Mouse (Mus musculus) monocyte, adult 5-6 weeks (primary cell): ENCODE measurements around the gene Gm7356. TPM values are rescaled to one million over a fixed set of nuclear protein-coding genes. Genes with fewer than 3 reads are reported as not detected.
"Not testable (repeated sequence)": the region's sequence is repeated elsewhere in the genome, so short reads cannot be mapped to it uniquely, and the experiment has no call there.

ENCODE experiments used
- ATAC-seq: fragments of 153-309, 156-312 bp; replicated peaks from 2 replicates; pipeline ENCODE4 v1.8.0; 2017; ENCODE audit warnings: mild to moderate bottlenecking; ENCODE audit not compliant: low TSS enrichment, insufficient number of reproducible peaks, severe bottlenecking, poor library complexity, low FRiP score
- total RNA-seq: library from RNA; stranded (forward); fragments of 200-1000, 200-491, 200-594 nt; gene quantifications from 3 replicates; pipeline ENCODE4 v1.2.3, GENCODE M21; 2017

Gene Gm7356
- not detected in 3 replicates for total RNA-seq

DNA sequence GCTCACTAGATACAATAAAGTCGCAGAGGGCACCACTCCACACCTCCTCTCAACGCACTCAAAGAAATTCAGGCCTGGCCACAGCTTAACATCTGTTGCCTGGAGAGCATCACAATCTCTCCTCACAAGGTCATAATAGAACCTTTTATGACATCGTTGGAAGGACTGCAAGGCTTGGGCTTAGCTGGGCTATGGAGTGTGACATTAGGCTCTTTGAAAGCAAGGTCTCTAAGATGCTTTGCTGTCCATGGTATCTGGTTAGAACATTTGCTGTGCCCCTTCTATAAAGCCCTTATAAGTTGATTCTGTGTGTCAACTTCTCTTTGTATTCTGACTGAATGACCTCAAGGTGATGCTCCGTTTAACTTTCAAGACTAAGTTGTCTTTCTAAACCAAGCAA, at the start of gene Gm7356:
Gene Gm7356, minus strand, starts transcription at position 101 of the 400 bp plus-strand sequence.
- ATAC-seq: not testable (repeated sequence)

DNA sequence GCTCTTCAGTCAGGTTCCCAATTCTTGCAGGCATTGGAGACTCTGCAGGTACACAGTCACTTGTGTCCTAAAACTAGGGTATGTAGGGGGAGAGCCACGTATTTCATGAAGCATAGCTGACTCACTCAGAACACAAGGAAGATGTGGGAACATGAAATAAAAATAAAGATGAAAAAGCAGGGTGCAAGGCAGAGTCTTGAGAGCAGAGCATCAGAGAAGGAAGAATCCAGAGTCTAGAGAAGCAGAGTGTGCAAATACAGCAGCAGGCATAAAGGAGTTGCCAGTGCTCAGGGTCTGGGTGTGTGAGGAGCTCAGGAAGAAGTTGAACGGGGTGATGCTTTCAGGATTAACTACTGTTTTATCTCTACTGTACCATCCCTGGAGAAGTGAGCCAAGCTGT, 38.4 kb upstream of the Gm7356 start:
- not testable (repeated sequence) for ATAC-seq

DNA sequence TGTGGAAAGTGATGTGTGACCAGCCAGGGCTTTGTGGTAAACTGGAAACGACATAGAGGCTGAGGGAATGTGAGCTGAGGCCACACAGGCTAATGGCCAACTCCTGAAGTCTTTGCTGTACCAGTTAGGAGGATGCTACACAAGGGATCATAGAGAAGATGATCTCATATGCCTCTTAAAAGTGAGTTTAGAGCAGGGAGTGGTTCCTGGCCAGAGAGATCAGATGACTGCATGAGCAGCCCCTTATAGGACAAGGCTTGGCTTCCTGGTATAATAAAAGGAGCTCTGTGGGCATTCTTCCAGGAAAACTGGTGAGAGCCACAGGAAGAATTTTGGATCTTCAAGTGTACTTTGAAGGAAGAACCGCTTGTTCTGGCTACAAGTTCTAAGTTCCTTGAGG, 33.5 kb upstream of the Gm7356 start:
- not testable (repeated sequence) for ATAC-seq

DNA sequence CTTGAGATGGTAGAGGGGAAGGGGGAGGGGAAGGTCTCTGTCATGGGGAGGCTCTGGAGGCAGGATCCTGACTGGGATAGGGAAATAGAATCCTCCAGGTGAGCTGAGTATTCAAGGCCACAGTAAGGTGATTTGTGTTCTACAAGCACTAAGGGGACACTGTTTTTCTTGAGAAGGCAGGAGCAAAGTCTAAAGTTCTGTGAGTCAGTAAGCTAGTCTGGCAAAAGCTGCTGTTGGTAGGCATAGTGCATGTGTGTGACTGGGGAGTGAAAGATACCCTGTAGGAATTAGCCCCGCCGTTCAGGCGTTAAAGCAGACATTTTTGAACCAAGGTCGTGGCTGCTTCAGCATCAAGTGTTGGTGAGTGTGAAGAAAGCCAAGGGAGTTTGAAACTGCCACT, 32.6 kb upstream of the Gm7356 start:
- ATAC-seq: not testable (repeated sequence)

DNA sequence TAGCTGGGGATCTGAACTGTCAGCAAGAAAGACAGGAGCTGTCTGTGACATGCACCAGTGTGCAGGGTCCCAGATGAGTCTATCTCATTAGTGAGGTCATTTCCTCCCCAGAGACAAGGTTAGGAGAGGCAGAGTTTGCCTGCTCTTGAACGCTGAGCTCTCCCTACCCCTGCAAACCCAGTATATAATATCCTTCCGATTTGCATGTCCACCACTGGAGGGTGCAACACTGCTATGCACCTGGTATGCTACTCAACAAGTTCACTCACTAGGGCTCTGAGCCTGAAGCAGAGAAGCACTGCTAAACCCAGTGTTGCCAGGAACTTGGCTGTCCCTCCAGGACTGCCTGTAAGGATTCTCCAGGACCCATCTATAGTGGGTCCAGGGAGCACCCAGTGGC, 10.1 kb downstream of the Gm7356 start:
- ATAC-seq: not testable (repeated sequence)

DNA sequence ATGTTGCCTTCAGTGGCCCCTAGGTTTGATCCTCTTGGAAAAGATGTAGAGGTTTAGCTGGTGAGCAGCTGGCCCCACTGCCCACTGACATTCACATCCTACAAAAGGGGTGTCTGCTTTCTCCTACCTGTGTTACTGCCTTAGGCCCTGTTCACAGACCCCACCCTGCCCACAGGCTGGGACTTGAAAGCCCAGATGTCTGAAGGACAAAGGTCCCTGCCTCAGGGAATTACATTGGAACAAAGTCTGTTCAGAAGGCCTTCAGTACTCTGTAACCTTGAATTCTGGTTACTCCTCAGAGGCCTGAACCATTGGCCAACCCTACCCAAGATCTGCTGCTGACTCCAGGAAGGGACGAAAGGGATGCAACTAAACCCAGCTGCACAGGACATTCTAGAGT, 15.8 kb downstream of the Gm7356 start:
- ATAC-seq: no peak

DNA sequence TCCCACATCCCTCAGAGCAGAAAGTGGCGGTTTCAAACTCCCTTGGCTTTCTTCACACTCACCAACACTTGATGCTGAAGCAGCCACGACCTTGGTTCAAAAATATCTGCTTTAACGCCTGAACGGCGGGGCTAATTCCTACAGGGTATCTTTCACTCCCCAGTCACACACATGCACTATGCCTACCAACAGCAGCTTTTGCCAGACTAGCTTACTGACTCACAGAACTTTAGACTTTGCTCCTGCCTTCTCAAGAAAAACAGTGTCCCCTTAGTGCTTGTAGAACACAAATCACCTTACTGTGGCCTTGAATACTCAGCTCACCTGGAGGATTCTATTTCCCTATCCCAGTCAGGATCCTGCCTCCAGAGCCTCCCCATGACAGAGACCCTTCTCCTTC, 32.7 kb downstream of the Gm7356 start:
- ATAC-seq: not testable (repeated sequence)

DNA sequence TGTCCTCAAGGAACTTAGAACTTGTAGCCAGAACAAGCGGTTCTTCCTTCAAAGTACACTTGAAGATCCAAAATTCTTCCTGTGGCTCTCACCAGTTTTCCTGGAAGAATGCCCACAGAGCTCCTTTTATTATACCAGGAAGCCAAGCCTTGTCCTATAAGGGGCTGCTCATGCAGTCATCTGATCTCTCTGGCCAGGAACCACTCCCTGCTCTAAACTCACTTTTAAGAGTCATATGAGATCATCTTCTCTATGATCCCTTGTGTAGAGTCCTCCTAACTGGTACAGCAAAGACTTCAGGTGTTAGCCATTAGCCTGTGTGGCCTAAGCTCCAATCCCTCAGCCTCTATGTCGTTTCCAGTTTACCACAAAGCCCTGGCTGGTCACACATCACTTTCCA, 33.6 kb downstream of the Gm7356 start:
- ATAC-seq: not testable (repeated sequence)

DNA sequence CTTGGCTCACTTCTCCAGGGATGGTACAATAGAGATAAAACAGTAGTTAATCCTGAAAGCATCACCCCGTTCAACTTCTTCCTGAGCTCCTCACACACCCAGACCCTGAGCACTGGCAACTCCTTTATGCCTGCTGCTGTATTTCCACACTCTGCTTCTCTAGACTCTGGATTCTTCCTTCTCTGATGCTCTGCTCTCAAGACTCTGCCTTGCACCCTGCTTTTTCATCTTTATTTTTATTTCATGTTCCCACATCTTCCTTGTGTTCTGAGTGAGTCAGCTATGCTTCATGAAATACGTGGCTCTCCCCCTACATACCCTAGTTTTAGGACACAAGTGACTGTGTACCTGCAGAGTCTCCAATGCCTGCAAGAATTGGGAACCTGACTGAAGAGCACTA, 38.5 kb downstream of the Gm7356 start:
- not testable (repeated sequence) for ATAC-seq

DNA sequence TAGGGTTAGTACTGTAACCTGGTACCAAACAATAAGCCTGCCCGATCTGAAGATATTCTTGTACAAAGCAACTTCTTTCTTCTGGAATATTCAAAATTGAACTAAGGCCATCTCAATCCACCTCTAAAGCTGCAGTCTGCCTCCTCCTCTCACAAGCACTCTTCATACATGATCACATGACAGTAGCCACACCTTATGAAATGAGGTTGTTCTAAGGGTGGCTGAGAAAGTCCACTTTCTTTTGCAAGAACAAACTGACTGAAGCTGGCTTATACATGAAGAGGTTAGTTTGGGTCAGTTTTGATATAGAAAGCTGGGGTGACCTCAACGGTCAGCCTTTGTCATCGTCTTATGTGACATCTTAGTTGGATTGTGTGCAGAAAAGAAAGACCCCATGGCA, 41.3 kb downstream of the Gm7356 start:
- not testable (repeated sequence) for ATAC-seq

DNA sequence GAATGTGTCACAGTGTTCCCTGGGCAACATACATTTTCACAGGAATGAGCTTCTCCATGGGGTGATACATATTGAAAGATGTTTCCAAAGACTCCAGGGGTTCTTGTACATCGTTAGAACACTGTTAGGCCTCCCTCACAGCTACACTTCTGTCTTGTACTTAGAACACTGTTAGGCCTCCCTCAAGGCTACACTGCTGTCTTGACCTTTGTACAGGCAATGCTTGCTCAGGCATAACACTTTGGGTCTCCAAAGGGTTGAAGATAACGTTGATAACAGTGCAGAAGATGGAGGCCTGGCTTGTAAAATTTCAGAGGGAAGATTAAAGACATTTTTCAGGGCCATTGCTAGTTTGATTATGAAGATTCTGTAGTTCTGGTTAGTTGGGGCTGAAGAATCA, 45.4 kb downstream of the Gm7356 start:
- not testable (repeated sequence) for ATAC-seq

DNA sequence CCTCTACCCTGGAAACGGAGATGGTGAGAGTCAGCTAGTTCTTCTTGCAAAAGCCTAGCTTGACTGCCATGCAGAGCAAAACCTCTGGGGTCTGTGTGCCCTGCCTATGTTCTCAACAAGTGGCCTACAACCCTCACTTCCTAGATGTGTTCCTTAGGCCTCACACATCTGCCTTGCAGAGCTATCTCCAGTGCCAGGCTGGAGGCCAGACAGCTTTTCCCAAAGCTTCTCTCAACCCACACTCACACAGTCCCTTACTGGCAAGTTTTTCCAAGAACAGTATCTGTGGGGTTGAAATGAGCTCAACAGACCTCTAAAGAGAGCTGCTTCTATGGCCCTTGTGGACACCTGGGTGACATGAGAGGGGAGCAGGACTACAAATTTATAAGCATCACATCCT, 51.9 kb downstream of the Gm7356 start:
- ATAC-seq: not testable (repeated sequence)

Other genes with a start within 250 kb of the Gm7356 start
- 116 to 154 TPM (median 126 TPM) in 3 replicates for gene Afdn, start 243.2 kb downstream of the Gm7356 start, total RNA-seq
- 0.39 TPM in 1 of 3 replicates, not detected in the others for gene Tcte2, start 241.9 kb downstream of the Gm7356 start, total RNA-seq
- not detected in 3 replicates for gene Gm7168, start 55.3 kb downstream of the Gm7356 start, total RNA-seq
- gene Gm7358, start 55.8 kb upstream of the Gm7356 start, total RNA-seq: 0.29 TPM in 1 of 3 replicates, not detected in the others
- gene Dact2, start 200.6 kb upstream of the Gm7356 start, total RNA-seq: not detected in 3 replicates